Mouse (Mus musculus) lung, embryonic 14.5 days (tissue): ENCODE measurements around the gene Adap1. TPM values are rescaled to one million over a fixed set of nuclear protein-coding genes. Genes with fewer than 3 reads are reported as not detected.

Experiments used
- ATAC-seq: fragments of 200-750 bp; cut with Nextera tagmentation; 2 replicates; pipeline ENCODE4 v1.8.0; 2017; ENCODE audit warnings: mild to moderate bottlenecking, moderate TSS enrichment, moderate library complexity; ENCODE audit not compliant: insufficient read depth
- DNase-seq: peaks from one replicate; pipeline ENCODE4 v3.0.0-alpha.2; 2015
- H3K27ac ChIP-seq: fragments of 300-500 bp; sonication (generic); 2 replicates; pipeline ENCODE4 v1.5.1; 2014; ENCODE audit warnings: low read depth, mild to moderate bottlenecking, moderate library complexity
- H3K27me3 ChIP-seq: fragments of 300-500 bp; sonication (generic); 2 replicates; pipeline ENCODE4 v1.6.1; 2014; ENCODE audit warnings: low read length, control low read depth; ENCODE audit not compliant: insufficient read depth
- H3K36me3 ChIP-seq: fragments of 300-500 bp; sonication (generic); 2 replicates; pipeline ENCODE4 v1.6.1; 2014; ENCODE audit warnings: control low read depth; ENCODE audit not compliant: insufficient read depth
- H3K4me1 ChIP-seq: fragments of 300-500 bp; sonication (generic); 2 replicates; pipeline ENCODE4 v1.6.1; 2014; ENCODE audit warnings: antibody characterized with exemption, control low read depth; ENCODE audit not compliant: insufficient read depth
- H3K4me2 ChIP-seq: fragments of 300-500 bp; sonication (generic); 2 replicates; pipeline ENCODE4 v1.6.1; 2014; ENCODE audit warnings: mild to moderate bottlenecking
- H3K4me3 ChIP-seq: fragments of 300-500 bp; sonication (generic); 2 replicates; pipeline ENCODE4 v1.5.1; 2014; ENCODE audit warnings: low read depth, low read length
- H3K9ac ChIP-seq: fragments of 300-500 bp; sonication (generic); 2 replicates; pipeline ENCODE4 v1.6.1; 2014
- H3K9me3 ChIP-seq: fragments of 300-500 bp; sonication (generic); 2 replicates; pipeline ENCODE4 v1.6.1; 2016; ENCODE audit warnings: low read depth, low read length, control low read depth
- CTCF ChIP-seq: IDR thresholded peaks from 2 replicates; pipeline ENCODE4 v1.5.1; 2016; ENCODE audit warnings: antibody characterized with exemption, low read depth
- WGBS: fragments of 180-500 bp; shearing (Covaris S2); extraction: QIAGEN DNeasy Blood & Tissue Kit; methylation state at CpG from one replicate; pipeline ENCODE4 v1.1.7; 2014; 5-methylcytosine and 5-hydroxymethylcytosine counted together
- microRNA counts: library from miRNA; unstranded; fragments of <30 nt; microRNA quantifications from one replicate; lab custom pipeline; 2016
- microRNA-seq: library from miRNA; unstranded; fragments of <30 nt; microRNA quantifications from one replicate; pipeline ENCODE4, GENCODE M21; 2016; ENCODE audit warnings: borderline number of aligned reads
- polyA plus RNA-seq: library from polyadenylated mRNA; unstranded; fragments of >200 nt; fragmentation: Nextera tagmentation; extraction: Ambion mirVana; gene quantifications from 2 replicates; pipeline ENCODE4 v1.2.1, GENCODE M21; 2014

The Adap1 gene
- polyA plus RNA-seq, 1 experiment from 2014 or later: 3.6 TPM

- no peaks in the 10 kb centered on the region for H3K27me3 ChIP-seq
- H3K4me3 ChIP-seq: no peak overlapping the region
- H3K4me1 ChIP-seq: no peaks in the 10 kb centered on the region
- ATAC-seq (no peak), DNase-seq (no peak)
- H3K36me3 ChIP-seq: peaks cover 89% of the 10 kb centered on the region
- 89% methylated on average over 3 of the region's 3 CpGs for WGBS
- no peak for TF ChIP-seq CTCF
- H3K27ac ChIP-seq: no peak overlapping the region
- no peak overlapping the region for H3K9ac ChIP-seq
- no peak overlapping the region for H3K4me2 ChIP-seq
- H3K9me3 ChIP-seq: no peaks in the 10 kb centered on the region
These were observed 93.3 kb downstream of the Adap1 start for GRCm38 (mm10) chr5:139232083-139232482.

GRCm38 (mm10) chr5:139229716-139230115 is 95.7 kb downstream of the Adap1 start:
- WGBS: 93% methylated on average over 3 of the region's 3 CpGs
- Histone ChIP-seq H3K9ac (no peak overlapping the region), H3K27me3 (no peaks in the 10 kb centered on the region), H3K9me3 (no peaks in the 10 kb centered on the region), H3K4me2 (no peak overlapping the region), H3K4me3 (no peak overlapping the region), H3K27ac (no peak overlapping the region), H3K36me3 (peaks cover 88% of the 10 kb centered on the region), H3K4me1 (no peaks in the 10 kb centered on the region)
- ATAC-seq (no peak), DNase-seq (no peak)
- no peak for TF ChIP-seq CTCF

- no peak for DNase-seq
- Histone ChIP-seq H3K27me3 (no peaks in the 10 kb centered on the region), H3K27ac (no peak overlapping the region), H3K4me3 (no peak overlapping the region), H3K36me3 (peaks cover 86% of the 10 kb centered on the region), H3K9me3 (no peaks in the 10 kb centered on the region), H3K4me2 (no peak overlapping the region), H3K4me1 (no peaks in the 10 kb centered on the region), H3K9ac (no peak overlapping the region)
- no peak for ATAC-seq
- no peak for TF ChIP-seq CTCF
- 95% methylated on average over 3 of the region's 3 CpGs for WGBS
These were observed 97.1 kb downstream of the Adap1 start for GRCm38 (mm10) chr5:139228318-139228717.

- Histone ChIP-seq H3K4me2 (no peak overlapping the region), H3K27me3 (no peaks in the 10 kb centered on the region), H3K36me3 (peaks cover 82% of the 10 kb centered on the region), H3K9ac (no peak overlapping the region), H3K9me3 (no peaks in the 10 kb centered on the region), H3K4me3 (no peak overlapping the region), H3K27ac (no peak overlapping the region), H3K4me1 (no peaks in the 10 kb centered on the region)
- no peak for DNase-seq
- WGBS: 95% methylated on average over 2 of the region's 2 CpGs
- ATAC-seq: no peak
- TF ChIP-seq CTCF: no peak
These were observed 97.8 kb downstream of the Adap1 start for GRCm38 (mm10) chr5:139227645-139228044.

GRCm38 (mm10) chr5:139227236-139227635 is 98.2 kb downstream of the Adap1 start:
- Histone ChIP-seq H3K36me3 (peaks cover 78% of the 10 kb centered on the region), H3K9ac (no peak overlapping the region), H3K4me3 (no peak overlapping the region), H3K4me1 (no peaks in the 10 kb centered on the region), H3K4me2 (no peak overlapping the region), H3K9me3 (no peaks in the 10 kb centered on the region), H3K27me3 (no peaks in the 10 kb centered on the region), H3K27ac (no peak overlapping the region)
- no peak for ATAC-seq
- 87% methylated on average over 4 of the region's 4 CpGs for WGBS
- no peak for TF ChIP-seq CTCF
- DNase-seq: no peak

- Histone ChIP-seq H3K4me2 (no peak overlapping the region), H3K27me3 (no peaks in the 10 kb centered on the region), H3K9ac (no peak overlapping the region), H3K4me3 (no peak overlapping the region), H3K9me3 (no peaks in the 10 kb centered on the region), H3K27ac (no peak overlapping the region), H3K4me1 (no peaks in the 10 kb centered on the region), H3K36me3 (peaks cover 58% of the 10 kb centered on the region)
- DNase-seq: no peak
- TF ChIP-seq CTCF: no peak
- ATAC-seq: no peak
- 91% methylated on average over 10 of the region's 10 CpGs for WGBS
These were observed 102.1 kb downstream of the Adap1 start for GRCm38 (mm10) chr5:139223331-139223730.

MicroRNAs encoded within 50 kb of the gene (microRNA counts, 519-probe panel; counts per million panel counts)
- microRNA mmu-miR-339-3p (lab: Ali Mortazavi, UCI) (30.5 counts per million), microRNA mmu-miR-339-5p (lab: Ali Mortazavi, UCI) (30.5 counts per million)

Small RNAs within 50 kb of the gene (microRNA-seq; reads per million reads assigned to microRNA genes)
- 568 reads per million, percentile 68 among the genes with 10 or more reads in this experiment for gene Mir339

Other genes with a start within 250 kb of the Adap1 start
- 12.0 and 13.5 TPM in 2 replicates for gene Prkar1b, start 175.6 kb downstream of the Adap1 start, polyA plus RNA-seq
- 8.6 and 9.0 TPM in 2 replicates for gene Dnaaf5, start 175.4 kb downstream of the Adap1 start, polyA plus RNA-seq
- 53.3 and 57.7 TPM in 2 replicates for gene Sun1, start 125.0 kb downstream of the Adap1 start, polyA plus RNA-seq
- gene Get4, start 73.3 kb downstream of the Adap1 start, polyA plus RNA-seq: 183 and 185 TPM in 2 replicates
- 102 and 106 TPM in 2 replicates for gene Cox19, start 25.8 kb upstream of the Adap1 start, polyA plus RNA-seq
- not detected in 2 replicates for gene Cyp2w1, start 27.0 kb upstream of the Adap1 start, polyA plus RNA-seq
- gene Gpr146, start 52.1 kb upstream of the Adap1 start, polyA plus RNA-seq: 3.5 and 4.3 TPM in 2 replicates
- 1.1 TPM in 2 replicates for gene C130050O18Rik, start 79.7 kb upstream of the Adap1 start, polyA plus RNA-seq
- gene Gper1, start 97.5 kb upstream of the Adap1 start, polyA plus RNA-seq: 5.5 and 5.9 TPM in 2 replicates
- gene 3110082I17Rik, start 134.9 kb upstream of the Adap1 start, polyA plus RNA-seq: 39.4 and 44.4 TPM in 2 replicates
- 5.3 and 6.0 TPM in 2 replicates for gene Zfand2a, start 158.9 kb upstream of the Adap1 start, polyA plus RNA-seq
- gene Uncx, start 217.9 kb upstream of the Adap1 start, polyA plus RNA-seq: not detected in 2 replicates